24 mouse cellular contexts compared by ENCODE assay signal in the genomic region with DNA sequence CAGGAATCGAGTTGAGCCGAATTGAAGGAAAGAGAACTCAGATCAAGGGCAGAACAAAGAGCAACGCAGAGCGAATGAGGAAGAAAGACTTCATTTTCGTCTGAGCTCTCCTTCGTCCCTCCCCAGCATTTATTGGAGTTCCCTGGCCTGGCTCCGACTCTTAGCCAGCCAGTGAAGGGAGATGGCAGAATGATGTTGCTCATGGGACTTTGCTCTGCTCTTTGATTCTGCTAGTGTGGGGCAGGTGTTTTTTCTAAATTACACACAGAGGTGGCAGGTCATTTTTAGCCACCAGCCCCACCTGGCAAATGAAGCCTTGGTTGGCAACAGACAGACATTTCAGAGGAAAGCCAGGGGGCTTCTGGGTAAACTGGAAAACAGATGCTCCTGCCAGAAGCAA. TPM values are rescaled to one million over a fixed set of nuclear protein-coding genes. Genes with fewer than 3 reads are reported as not detected.
"Had no signal": no experiment of that assay in that cellular context is flagged by ENCODE, and none has a peak within 500 bp of the region (broad histone marks: within the 10 kb centered on the region; RNA-seq: fewer than 3 reads in every experiment).

No protein-coding gene starts in this region.

- H3K4me3 ChIP-seq: kidney, embryonic 15.5 days; liver, embryonic 12.5 days; liver, embryonic 15.5 days; lung, embryonic 15.5 days; megakaryocyte, embryonic 14.5 days; midbrain, embryonic 13.5 days; myocyte had no signal

- H3K27ac ChIP-seq: hindbrain, postnatal 0 days; kidney, embryonic 15.5 days; liver, embryonic 12.5 days; liver, embryonic 15.5 days; lung, embryonic 15.5 days; midbrain, embryonic 13.5 days; stomach, postnatal 0 days had no signal

- H3K36me3 ChIP-seq: kidney, embryonic 15.5 days; liver, embryonic 12.5 days; liver, embryonic 15.5 days; lung, embryonic 15.5 days; midbrain, embryonic 13.5 days had no signal

- H3K27me3 ChIP-seq: lung, embryonic 15.5 days had no signal

- H3K9ac ChIP-seq: kidney, embryonic 15.5 days; liver, embryonic 12.5 days; liver, embryonic 15.5 days; lung, embryonic 15.5 days; midbrain, embryonic 13.5 days had no signal

- ATAC-seq: hindbrain, postnatal 0 days; inflammation-experienced regulatory T-cells, adult 6 months; liver, embryonic 12.5 days; midbrain, embryonic 13.5 days; midbrain, embryonic 16.5 days had no signal

- H3K4me2 ChIP-seq: kidney, embryonic 15.5 days; liver, embryonic 12.5 days; liver, embryonic 15.5 days; lung, embryonic 15.5 days; midbrain, embryonic 13.5 days had no signal

- DNase-seq: kidney, adult 11 months; kidney, adult 8-10 months; kidney, postnatal 10 days; kidney, postnatal 36 days; layer of hippocampus, postnatal 36 days; left cerebral cortex, postnatal 4 days; lung, adult 18-20 months; lung, postnatal 10 days; lung, postnatal 36 days; thymus, adult 2 months; thymus, postnatal 14 days; thymus, postnatal 4 days had no signal

- H3K4me1 ChIP-seq: midbrain, embryonic 13.5 days had no signal

- H3K9me3 ChIP-seq: kidney, embryonic 15.5 days; liver, embryonic 12.5 days; liver, embryonic 15.5 days; lung, embryonic 15.5 days; midbrain, embryonic 13.5 days had no signal

RNA-seq across cellular contexts. Expression of a gene that starts 5.4 kb away (rescaled TPM):
- total RNA-seq: monocyte, adult 5-6 weeks had no signal
- polyA plus RNA-seq: inflammation-experienced regulatory T-cells, adult 6 months had no signal

RNA-seq across cellular contexts. Expression of a gene that starts 49.3 kb away (rescaled TPM):
- polyA plus RNA-seq: inflammation-experienced regulatory T-cells, adult 6 months had no signal
